Mouse (Mus musculus): ENCODE results near the gene Cstf1.

The Cstf1 gene

DNA sequence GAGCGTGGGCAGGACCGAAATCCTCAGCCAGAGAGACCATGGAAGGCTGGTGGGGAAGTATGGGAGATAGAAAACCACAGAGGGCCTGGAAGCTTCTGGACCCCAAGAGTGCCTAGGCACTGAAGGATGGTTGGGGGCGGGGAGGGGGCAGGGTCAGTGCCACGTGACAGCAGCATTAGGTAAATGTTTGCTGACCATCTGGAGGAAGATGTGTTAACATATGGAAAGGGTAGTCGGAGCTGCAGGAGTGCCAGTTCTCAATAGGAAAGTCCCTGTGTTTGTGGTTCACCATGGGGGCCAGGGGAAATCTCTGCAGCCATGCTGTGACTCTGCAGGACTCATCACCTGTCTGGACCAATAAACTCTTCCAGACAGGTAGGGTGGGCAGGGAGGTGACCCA is 43.4 kb downstream of the Cstf1 start:
- no peak for DNase-seq (ENCODE audit: low spot score in 2 of 2)

DNA sequence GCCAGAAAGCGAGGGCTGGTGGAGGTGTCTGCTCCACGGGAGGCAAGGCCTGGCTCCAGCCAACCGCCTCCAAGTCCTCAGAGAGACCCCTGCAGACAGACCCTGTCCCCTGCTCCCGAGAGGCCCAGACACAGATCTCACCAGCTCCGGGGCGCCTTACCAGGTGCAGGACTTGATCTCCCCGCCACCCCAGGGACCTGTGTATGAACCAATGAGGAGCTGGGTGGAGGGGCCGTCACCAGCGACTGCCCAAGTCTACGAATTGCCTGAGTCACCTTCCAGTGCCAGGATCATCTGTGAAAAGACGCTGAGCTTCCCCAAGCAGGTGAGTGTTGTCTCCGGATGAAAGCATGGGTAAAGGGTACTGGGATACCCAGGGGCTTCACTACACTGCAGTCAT is 45.7 kb downstream of the Cstf1 start:
- no peak for DNase-seq (ENCODE audit: low spot score in 2 of 2)

DNA sequence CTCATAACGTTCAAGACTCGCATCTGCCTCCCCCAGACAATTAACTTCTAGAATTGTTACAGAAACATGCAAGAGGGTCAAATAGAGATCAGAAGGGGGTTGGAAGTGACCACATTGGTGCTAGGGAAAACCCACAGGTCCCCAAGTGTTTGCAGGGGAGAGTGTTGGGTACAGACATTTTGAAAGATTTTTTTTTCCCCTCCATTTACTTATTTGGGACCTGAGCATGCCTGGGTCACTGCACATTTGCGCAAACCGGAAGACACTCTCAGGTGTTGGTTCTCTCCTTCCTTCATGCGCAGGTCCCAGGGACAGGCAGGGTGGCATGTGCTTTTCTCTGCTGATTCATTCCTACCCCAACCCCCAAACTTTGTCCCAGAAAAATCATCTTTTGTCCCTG is 46.4 kb downstream of the Cstf1 start:
- DNase-seq (ENCODE audit: low spot score in 2 of 2), result no peak

DNA sequence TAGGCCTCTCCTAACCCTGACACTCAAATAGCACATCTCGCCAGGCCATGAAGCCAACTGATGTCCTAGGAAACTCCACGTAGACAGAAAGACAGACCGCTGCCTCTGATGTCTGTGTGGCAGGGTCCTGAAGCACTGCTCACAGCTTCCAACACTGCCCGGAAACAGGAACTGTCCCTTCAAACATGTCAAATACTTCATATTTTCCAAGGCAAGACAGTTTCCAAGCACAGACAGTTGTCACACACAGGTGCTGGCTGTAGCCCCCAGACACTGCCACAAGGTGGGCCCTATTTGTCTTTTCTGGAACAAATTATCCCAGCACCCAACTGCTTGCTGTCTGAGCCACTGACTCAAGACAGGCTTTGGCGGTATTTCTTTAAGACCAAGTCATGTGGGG is 47.7 kb downstream of the Cstf1 start:
- no peak for DNase-seq (ENCODE audit: low spot score in 2 of 2)

DNA sequence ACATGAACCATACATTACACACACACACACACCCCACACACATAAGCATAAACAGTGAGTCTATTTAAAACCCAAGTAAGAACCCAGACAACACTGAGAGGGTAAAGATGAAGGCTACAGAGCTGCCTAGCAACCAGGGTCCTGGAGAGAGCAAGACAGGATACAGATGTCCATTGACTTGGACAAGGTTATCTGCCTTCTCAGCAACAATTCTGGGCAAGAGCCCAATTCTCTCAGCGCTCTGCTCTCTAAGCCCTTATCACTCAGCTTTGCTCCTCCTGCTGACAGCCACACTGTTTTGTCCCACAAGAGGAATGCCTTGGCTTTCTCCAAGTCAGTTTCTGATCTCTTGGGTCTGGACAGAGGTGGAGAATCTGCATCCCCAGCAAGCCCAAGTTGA is 60.1 kb downstream of the Cstf1 start:
- no peak for DNase-seq (ENCODE audit: low spot score in 2 of 2)

Data from spleen, postnatal 14 days (tissue).